In genomic region chr19:57429926-57430325, GRCm38 (mm10) we compare ENCODE assay signal across 29 mouse cellular contexts. TPM values are rescaled to one million over a fixed set of nuclear protein-coding genes. Genes with fewer than 3 reads are reported as not detected.
A peak's percentile ranks its signal among the peaks of the same experiment; 100 is the strongest.
DNase-seq lines count a peak whose midpoint lies in the region; ATAC-seq lines count a peak whose summit lies in the region.
"Had no signal": no experiment of that assay in that cellular context is flagged by ENCODE, and none has a peak within 500 bp of the region (broad histone marks: within the 10 kb centered on the region; RNA-seq: fewer than 3 reads in every experiment).

No protein-coding gene starts in this region.

- no peak overlapping the region for H3K4me3 ChIP-seq in hindbrain, embryonic 14.5 days (replicated peaks; ENCODE audit: low read length)
- H3K4me3 ChIP-seq in midbrain, embryonic 13.5 days (replicated peaks) = no peak overlapping the region
- H3K4me3 ChIP-seq: forebrain, embryonic 13.5 days; gastrocnemius, adult 2 months; heart, adult 2 months; hindbrain, embryonic 10.5 days; kidney, embryonic 15.5 days; limb, embryonic 13.5 days; megakaryocyte, embryonic 14.5 days; neural tube, embryonic 15.5 days had no signal

- H3K4me1 ChIP-seq in hindbrain, embryonic 14.5 days (replicated peaks; ENCODE audit: control insufficient read depth, insufficient read depth, low read length) = 0 out of 2 replicates have a peak, but pooled peaks cover 6% of the 10 kb centered on the region
- H3K4me1 ChIP-seq in midbrain, embryonic 13.5 days (replicated peaks) = 0 out of 2 replicates have a peak, but pooled peaks cover 6% of the 10 kb centered on the region
- H3K4me1 ChIP-seq: limb, embryonic 13.5 days; megakaryocyte, embryonic 14.5 days had no signal

- peak; percentile 90 for DNase-seq in CD4-positive, CD25-positive, alpha-beta regulatory T cell, adult 2 months (ENCODE audit: low read depth, low spot score)
- DNase-seq in CD8-positive naive resting alpha-beta T cell, adult 2 months (ENCODE audit: low read depth in 2 of 2, low spot score in 2 of 2) = peak; percentile 20 to 46
- peak; percentile 94 for DNase-seq in naive thymus-derived CD4-positive, alpha-beta T cell, adult 2 months (ENCODE audit: low read depth)
- DNase-seq in thymus, postnatal 14 days = peak; percentile 84
- DNase-seq in frontal cortex, postnatal 10 days (ENCODE audit: low spot score in 2 of 2) = no peak
- DNase-seq in hindbrain, embryonic 14.5 days (ENCODE audit: low spot score) = no peak
- no peak for DNase-seq in urinary bladder, postnatal 36 days (ENCODE audit: low spot score in 2 of 2)
- DNase-seq: adrenal gland, adult 8-10 months; cerebellum, adult 9-10 months; cerebellum, postnatal 36 days; gastrocnemius, adult 2 months; gastrocnemius, postnatal 36 days; heart, adult 2 months; heart, postnatal 14 days; kidney, postnatal 25 days; lung, postnatal 4 days; midbrain, embryonic 14.5 days; retina, postnatal 1 day; right cerebral cortex, postnatal 14 days had no signal

- H3K27me3 ChIP-seq in hindbrain, embryonic 14.5 days (ENCODE audit: control insufficient read depth, insufficient read depth, low read length) = no peaks in the 10 kb centered on the region
- no peaks in the 10 kb centered on the region for H3K27me3 ChIP-seq in midbrain, embryonic 13.5 days
- H3K27me3 ChIP-seq: forebrain, embryonic 13.5 days; neural tube, embryonic 15.5 days had no signal

- no peak overlapping the region for H3K27ac ChIP-seq in hindbrain, embryonic 14.5 days
- no peak overlapping the region for H3K27ac ChIP-seq in midbrain, embryonic 13.5 days
- H3K27ac ChIP-seq: forebrain, embryonic 13.5 days; gastrocnemius, adult 2 months; heart, adult 2 months; hindbrain, embryonic 10.5 days; kidney, embryonic 15.5 days; limb, embryonic 13.5 days; neural tube, embryonic 15.5 days had no signal

- no peak overlapping the region for H3K4me2 ChIP-seq in hindbrain, embryonic 14.5 days (replicated peaks)
- no peak overlapping the region for H3K4me2 ChIP-seq in midbrain, embryonic 13.5 days (replicated peaks)
- H3K4me2 ChIP-seq: forebrain, embryonic 13.5 days; kidney, embryonic 15.5 days; limb, embryonic 13.5 days; liver, embryonic 11.5 days; neural tube, embryonic 15.5 days had no signal

- H3K9me3 ChIP-seq in hindbrain, embryonic 14.5 days (ENCODE audit: control insufficient read depth, low read length) = no peaks in the 10 kb centered on the region
- H3K9me3 ChIP-seq in midbrain, embryonic 13.5 days = no peaks in the 10 kb centered on the region
- H3K9me3 ChIP-seq: forebrain, embryonic 13.5 days; hindbrain, embryonic 10.5 days; kidney, embryonic 15.5 days; limb, embryonic 13.5 days; neural tube, embryonic 15.5 days had no signal

- WGBS in hindbrain, embryonic 14.5 days = 88% methylated on average over 6 of the region's 6 CpGs
- 82% methylated on average over 6 of the region's 6 CpGs for WGBS in midbrain, embryonic 13.5 days

- no peak overlapping the region for H3K9ac ChIP-seq in hindbrain, embryonic 14.5 days
- no peak overlapping the region for H3K9ac ChIP-seq in midbrain, embryonic 13.5 days (replicated peaks)
- H3K9ac ChIP-seq: forebrain, embryonic 13.5 days; kidney, embryonic 15.5 days; limb, embryonic 13.5 days; neural tube, embryonic 15.5 days had no signal

- H3K36me3 ChIP-seq in hindbrain, embryonic 14.5 days (replicated peaks; ENCODE audit: control insufficient read depth, insufficient read depth) = no peaks in the 10 kb centered on the region
- H3K36me3 ChIP-seq in midbrain, embryonic 13.5 days = no peaks in the 10 kb centered on the region
- H3K36me3 ChIP-seq: hindbrain, embryonic 10.5 days; kidney, embryonic 15.5 days; limb, embryonic 13.5 days; neural tube, embryonic 15.5 days had no signal

- ATAC-seq in hindbrain, embryonic 14.5 days (ENCODE audit: low FRiP score) = no peak
- no peak for ATAC-seq in midbrain, embryonic 13.5 days
- ATAC-seq: forebrain, embryonic 13.5 days; hindbrain, embryonic 16.5 days; intestine, embryonic 16.5 days had no signal

RNA-seq across cellular contexts. Expression of gene Trub1, which starts 22.8 kb away (rescaled TPM):
- polyA plus RNA-seq in hindbrain, embryonic 14.5 days (2014; fragmentation: Nextera tagmentation; extraction: Ambion mirVana) = 13.6 and 14.1 TPM in 2 replicates
- 14.2 and 15.1 TPM in 2 replicates for polyA plus RNA-seq in midbrain, embryonic 13.5 days (2015; fragmentation: Nextera tagmentation; extraction: Ambion mirVana)

Comparison
In these comparisons a context has a peak if more than half of its experiments do, and no peak if none do; other contexts are left out.
1. DNase-seq: peak in CD4-positive, CD25-positive, alpha-beta regulatory T cell, adult 2 months (single experiment), CD8-positive naive resting alpha-beta T cell, adult 2 months (2 of 2), naive thymus-derived CD4-positive, alpha-beta T cell, adult 2 months (single experiment) and thymus, postnatal 14 days (single experiment); none in frontal cortex, postnatal 10 days (0 of 2), hindbrain, embryonic 14.5 days (single experiment) and urinary bladder, postnatal 36 days (0 of 2).